Mouse (Mus musculus) myocyte (in vitro differentiated cells): ENCODE data around the gene Imp3.

ENCODE experiments used
- CEBPB ChIP-seq: IDR thresholded peaks from 2 replicates; pipeline ENCODE4 v1.6.1; 2011; ENCODE audit warnings: mild to moderate bottlenecking, moderate library complexity; ENCODE audit not compliant: poor library complexity, insufficient read depth, severe bottlenecking
- MAX ChIP-seq: IDR thresholded peaks from one replicate; pipeline ENCODE4 v1.6.1; 2011; ENCODE audit warnings: low read depth, mild to moderate bottlenecking, control low read depth
- MYOD1 ChIP-seq, 3 experiments: IDR thresholded peaks; one replicate each; pipeline ENCODE4 v1.6.1; 2011; ENCODE audit warnings: control low read depth in 2 of 3, low read depth in 2 of 3, mild to moderate bottlenecking in 2 of 3, moderate library complexity in 1 of 3; ENCODE audit not compliant: insufficient read length in 2 of 3, control insufficient read depth in 1 of 3
- POLR2A ChIP-seq: IDR thresholded peaks from one replicate; pipeline ENCODE4 v1.6.1; 2011; ENCODE audit warnings: low read depth, mild to moderate bottlenecking, control low read depth, moderate library complexity; ENCODE audit not compliant: insufficient read length
- POLR2AphosphoS2 ChIP-seq: IDR thresholded peaks from one replicate; pipeline ENCODE4 v1.6.1; 2011; ENCODE audit warnings: low read depth, control low read depth; ENCODE audit not compliant: insufficient read length
- SRF ChIP-seq: IDR thresholded peaks from one replicate; pipeline ENCODE4 v1.6.1; 2011; ENCODE audit warnings: low read depth; ENCODE audit not compliant: control insufficient read depth, insufficient read length
- USF1 ChIP-seq: IDR thresholded peaks from one replicate; pipeline ENCODE4 v1.6.1; 2011; ENCODE audit warnings: low read depth, mild to moderate bottlenecking, control low read depth, moderate library complexity

DNA sequence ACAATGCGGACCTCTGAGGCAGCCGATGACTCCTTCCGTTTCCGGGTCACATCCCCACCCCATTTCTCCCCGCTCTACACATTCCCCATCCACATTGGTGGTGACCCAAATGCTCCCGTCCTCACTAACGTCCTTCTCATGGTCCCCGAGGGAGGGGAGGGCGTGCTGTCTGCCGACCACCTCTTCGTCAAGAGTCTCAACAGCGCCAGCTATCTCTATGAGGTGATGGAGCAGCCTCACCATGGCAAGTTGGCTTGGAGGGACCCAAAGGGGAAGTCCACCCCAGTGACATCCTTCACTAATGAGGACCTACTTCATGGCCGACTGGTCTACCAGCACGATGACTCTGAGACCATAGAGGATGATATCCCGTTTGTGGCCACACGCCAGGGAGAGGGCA is 49.7 kb upstream of the Imp3 start:
- no peak for TF ChIP-seq POLR2A
- TF ChIP-seq SRF = no peak
- TF ChIP-seq MAX = no peak
- TF ChIP-seq USF1 = no peak
- TF ChIP-seq MYOD1 (IDR thresholded peaks at IDR 0.05; ENCODE audit: control insufficient read depth in 1 of 3, insufficient read length in 2 of 3, low read depth in 2 of 3) = no peak
- no peak for TF ChIP-seq CEBPB
- no peak for TF ChIP-seq POLR2AphosphoS2
